Mouse (Mus musculus) spleen, postnatal 10 days (tissue): Measurements from ENCODE around the gene Hus1b.

Experiments used
- DNase-seq, 2 experiments: peaks; one replicate each; pipeline ENCODE4 v3.0.0; 2021 to 2022; ENCODE audit warnings: low spot score in 2 of 2

Gene Hus1b

DNA sequence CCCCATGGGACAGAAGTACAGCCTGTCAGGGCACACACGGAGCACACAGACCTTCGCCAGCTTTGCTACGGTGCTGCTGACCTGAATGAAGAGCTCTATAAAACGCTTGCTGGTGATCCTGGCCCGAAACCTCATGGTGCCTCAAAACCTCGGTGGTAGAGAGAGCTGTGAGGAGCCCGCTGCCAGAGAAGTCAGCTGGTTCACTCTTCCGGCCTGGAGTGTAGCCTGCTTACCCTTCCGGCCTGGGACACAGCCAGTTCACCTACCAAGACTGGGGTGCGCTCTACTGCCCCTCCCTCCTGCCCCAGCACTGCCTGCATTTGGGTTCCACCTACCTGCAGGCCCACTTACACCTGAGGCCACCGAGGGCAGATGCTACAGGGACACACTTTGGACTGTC, at the start of gene Hus1b:
TSS of gene Hus1b (minus strand) at position 220 of the 400 bp plus-strand sequence.
- DNase-seq, result no peak

DNA sequence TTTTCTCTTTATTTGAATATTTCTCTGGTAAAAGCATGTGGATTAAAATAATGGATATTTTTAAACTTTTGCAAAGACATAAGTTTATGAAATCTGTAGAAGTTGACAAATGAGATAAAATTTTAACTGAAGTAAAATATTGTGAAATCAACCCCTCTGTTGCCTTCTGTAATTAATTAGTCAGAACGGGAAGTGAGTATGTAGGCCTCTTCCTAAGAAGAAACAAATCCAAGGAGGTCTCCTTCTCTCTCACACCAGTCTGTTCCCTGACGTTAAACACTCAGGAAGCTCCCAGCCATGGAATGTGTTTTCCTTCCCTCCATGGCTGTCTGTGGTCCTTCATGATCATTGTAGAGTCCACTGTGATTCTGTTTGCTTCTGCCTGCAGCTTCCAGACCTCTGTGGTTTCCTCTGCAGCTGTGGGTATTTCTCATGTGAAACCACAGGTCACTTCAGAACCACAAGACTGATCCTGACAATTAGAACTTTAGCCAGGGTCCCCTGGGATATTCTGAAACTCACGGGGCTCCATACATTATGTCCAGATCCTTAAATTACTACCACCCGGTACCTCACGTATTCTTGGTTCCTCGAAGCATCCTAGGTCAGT, 46.8 kb upstream of the Hus1b start:
- no peak for DNase-seq

DNA sequence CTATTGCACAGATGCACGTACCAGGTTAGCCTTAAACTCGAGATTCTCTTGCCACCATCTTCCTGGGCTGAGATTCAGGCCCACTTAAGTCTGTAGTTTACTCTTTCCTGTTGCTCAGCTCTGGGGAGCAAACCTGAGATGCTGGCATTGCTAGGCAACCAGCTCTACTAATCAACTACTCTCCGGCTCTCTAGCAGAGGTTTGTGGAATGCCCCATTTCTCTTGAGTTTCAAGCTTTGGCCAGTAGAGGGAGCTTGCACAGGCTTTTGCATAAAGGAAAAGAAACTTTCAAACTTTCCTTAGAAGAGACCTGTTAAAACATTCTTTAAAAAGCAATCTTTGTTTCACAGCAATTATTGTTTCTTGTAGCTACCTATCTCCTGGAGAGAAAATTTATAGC, 46.3 kb upstream of the Hus1b start:
- peak in 1 of 2 experiments; percentile 49 for DNase-seq

DNA sequence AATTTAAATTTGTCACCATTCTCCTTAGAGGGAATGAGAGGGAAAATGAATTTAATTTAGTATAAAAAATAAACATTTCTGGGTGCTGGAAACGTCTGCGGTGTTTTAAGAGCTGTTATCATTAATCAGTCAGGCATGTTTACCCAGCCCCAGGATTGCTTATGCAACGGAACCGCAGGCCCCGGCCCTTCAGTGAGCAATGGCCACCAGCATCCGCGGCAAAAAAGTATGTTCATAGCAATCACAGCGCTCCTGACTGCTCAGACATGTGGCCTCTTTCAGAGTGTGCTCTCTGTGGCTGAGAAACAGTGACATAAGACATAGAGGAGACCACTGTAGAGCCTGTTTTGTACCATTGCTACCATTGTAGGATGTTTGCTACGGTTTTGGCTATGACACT, 42.7 kb upstream of the Hus1b start:
- DNase-seq, result no peak

DNA sequence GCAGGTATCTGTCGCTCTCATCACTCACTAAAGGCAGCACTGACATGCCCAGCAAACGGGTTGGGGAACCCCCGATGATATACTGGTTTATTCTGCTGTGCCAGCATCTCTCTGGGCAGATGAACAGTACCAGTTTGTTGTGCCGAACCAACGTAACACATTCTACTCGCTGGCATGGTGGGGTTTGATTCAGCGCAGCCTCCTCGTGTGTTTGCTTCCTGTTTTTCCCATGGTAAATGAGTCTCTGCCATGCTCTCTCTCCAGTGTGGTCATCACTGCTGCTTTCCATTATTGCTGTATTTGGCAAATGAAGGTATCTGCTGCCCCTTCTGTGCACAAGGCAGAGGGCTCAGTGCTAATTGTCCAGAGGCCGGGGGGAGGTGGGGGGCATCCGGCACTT, 42.2 kb upstream of the Hus1b start:
- no peak for DNase-seq

DNA sequence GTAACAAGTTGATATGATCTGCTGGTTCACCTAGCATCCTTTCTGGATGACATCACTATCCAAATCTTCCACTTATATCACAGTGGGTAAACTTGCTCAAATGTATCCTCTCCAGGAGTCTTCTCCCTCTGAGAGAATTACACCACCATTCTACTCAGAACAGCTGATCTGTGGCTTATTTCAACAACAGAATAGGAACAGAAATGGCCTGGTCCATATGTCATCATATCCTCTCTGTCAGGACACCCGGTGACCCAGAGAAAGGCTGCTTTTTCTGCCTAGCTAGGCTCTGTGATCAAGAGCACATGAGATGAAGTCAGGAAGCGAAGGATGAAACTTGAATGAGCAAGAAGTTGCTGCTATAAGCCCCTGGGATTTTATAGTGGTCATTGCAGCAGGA, 40.1 kb upstream of the Hus1b start:
- DNase-seq, result no peak

DNA sequence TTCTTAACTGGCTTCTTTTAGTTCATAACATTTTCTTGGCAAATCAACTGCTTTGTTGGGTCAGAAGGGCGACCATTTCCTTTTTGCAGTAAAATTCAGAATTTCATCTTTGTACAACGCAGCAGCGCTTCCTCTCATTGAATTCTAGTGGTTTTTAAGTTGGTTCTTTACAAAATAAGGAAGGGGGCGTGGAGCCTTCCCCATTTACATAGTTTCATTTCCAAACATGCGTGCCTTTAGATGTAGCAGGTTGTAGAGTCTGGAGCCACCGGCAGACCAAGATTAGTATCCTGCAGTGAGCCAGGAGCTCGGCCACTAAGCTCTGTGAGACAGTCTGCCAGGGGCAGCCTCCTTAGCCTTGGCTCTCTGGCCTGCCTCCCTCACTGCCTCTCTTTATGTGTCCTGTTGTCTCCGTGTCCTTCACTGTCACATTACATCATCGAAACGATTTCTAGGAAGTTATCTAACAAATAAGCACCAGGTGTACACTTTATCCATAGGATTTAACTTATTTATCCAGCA, 39.4 kb upstream of the Hus1b start:
- no peak for DNase-seq

DNA sequence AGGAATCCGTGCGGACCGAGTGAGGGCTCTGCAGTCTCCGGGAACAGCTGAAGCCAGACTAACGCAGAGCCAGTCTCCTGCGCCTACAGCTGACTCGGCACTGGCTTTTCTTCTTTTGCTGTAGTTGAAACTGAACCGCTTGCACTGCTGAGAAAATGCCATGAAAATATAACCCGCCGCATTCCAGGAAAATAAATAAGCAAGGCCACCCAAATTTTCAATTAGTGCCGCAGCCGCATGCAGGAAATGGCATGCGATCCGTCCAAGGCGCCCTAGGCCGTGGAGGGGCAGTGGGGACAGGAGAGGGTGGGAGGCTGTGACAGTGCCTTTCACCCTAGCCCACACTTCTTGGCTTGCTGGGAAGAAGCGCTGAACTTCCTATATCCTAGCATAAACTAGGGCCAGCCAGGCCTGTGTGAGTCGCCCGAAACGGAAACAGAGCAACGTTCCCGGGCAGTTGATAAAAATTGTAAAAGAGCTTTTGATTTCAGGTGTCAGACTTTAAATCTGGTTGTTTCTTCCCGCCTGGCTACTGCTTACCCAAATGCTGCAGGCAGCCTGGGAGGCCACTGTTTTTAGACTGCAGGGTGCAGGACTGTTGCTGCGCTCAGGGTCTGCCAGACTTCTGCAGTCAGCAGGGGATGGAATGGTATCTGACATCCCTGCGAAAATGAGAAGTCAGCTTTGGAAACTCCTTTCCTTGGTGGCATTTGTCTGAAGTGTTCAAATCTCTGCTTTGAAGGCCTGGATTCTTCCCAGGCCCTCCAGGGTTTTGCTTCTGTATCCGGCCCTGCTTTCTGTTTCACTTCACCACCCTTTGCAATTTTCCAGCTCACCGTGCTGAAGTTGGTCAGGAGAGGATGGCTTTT, 38.3 kb upstream of the Hus1b start:
- DNase-seq, result peak in 1 of 2 experiments; percentile 26

DNA sequence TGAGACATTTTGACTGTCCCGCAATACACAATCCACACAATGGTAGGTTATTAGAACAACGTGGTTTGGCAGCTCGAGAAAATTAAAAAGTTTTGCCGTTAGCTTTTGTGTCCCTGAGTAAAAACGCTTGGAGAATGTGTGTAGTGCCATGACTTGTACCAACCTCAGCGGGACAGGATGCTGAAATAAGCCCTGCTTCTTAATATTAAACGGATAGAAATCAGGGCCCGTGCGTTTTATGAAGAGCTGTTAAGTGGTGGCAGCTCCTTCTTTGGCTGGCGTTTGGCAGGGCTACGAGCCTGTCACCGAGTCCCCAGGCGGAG, 37.7 kb upstream of the Hus1b start:
- DNase-seq, result no peak

DNA sequence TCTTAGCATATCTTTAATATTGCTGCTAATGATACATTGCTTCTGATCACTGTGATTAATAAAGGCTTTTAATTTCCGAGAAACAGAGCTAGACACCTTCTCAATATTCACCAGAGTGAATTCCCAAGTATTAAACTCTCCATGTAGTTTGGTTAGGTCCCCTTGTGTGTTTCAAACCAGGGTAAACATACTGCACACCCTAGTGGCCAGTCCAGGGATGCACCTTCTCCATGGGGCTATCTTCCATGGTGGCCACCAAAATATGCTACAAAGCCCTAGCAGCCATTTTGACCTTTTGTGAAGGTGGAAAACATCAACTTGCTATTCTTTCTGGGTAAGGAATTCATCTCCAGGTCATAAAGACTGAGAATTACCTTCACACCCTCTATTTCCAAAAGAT, 34.1 kb upstream of the Hus1b start:
- peak in 1 of 2 experiments; percentile 68 for DNase-seq

DNA sequence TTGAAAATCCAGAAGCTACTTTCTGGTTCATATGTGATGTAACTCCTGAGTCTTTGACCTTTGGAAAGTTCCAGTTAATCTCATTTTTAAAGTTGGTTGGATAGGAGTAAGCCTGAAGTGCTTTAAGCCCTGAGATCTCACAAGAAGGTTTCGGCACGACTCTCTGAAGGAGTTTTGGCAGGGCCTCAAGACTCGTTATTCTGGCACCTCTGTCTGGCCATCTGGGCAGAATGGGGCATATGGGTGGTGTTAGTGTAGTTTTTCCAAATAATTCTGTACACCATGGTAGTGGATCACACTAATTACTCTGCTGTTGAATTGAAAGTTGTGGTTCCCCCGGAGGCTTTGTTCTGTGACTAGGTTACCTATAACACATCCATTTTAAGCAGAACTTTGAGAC, 30.7 kb upstream of the Hus1b start:
- DNase-seq, result no peak

DNA sequence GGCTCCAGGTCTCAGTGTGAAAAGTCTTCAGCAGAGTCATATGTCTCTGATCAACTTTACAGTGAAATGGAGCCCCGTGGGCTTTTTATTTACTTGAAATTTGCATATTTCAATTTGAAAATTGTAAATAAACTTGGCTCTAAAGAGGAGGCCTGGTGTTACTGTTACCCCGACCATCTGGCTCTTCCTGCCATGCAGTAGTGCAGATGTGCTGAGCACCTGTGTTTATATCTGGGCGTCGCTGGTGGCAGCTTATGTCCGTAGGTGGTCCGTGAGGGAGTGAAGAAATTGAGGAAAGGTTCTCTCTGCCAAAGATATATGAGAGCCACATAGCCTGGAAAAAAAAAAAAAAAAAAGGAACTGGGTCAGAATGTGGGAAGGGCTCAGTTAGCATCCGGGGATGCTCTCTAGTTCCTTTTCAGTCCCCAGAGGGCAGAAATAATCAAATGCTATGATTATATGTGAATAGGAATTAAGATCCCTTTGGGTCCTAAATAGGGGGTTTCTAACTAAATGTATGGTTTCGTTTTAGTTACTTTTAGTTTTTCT, 29.1 kb upstream of the Hus1b start:
- no peak for DNase-seq

DNA sequence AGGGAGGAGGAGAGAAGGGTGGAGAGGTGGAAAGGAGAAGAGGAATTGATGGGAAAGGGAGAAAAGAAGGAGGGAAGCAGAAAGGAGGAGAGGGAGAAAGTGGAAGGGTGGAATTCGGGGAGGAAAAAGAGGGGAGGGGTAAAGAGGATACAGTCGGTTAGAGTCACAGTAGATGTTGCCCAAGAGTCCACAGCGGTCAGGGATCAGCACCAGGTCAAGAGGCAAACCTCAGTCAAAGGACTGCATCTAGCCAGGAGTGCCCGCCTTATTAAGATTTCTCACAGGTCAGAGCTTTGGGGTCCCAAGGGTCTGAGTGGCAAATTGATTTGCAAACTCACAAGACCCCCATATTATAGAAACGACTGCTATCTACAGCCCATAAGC, 26.7 kb upstream of the Hus1b start:
- DNase-seq, result no peak

DNA sequence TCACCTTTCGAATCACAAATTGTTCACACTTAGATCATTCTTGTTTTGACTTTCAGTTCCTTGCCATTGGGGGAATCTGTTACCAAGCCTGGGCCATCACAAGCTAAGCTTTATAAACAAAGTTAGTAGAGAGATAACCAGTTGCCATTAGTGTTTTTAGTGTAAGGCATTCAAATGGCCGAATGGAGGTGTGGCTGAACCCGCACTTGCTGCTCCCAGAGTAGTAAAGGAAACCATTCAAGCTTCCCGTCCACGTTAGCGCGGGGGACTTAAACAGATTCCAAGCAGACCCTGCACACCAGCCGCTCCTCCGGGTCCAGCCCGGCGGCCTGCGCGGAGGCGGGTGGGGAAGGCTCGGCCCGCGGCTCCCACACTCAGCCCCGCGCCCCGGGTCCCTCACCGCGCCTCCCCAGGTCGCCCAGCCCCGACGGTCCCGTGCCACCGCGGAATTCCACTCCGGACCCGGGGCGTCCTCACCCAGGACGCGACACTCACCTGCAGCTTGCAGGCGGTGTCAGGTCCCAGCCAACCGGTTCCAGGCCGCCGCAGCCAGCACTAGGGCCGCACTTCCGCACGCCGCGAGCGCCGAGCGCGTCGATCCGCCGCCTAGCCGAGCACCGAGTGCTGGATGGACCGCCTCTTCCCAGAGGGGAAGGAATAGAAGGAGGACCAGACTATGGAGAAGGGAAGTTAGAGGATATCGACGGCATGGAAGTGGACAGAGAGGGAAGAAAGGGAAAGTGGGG, 26.1 kb upstream of the Hus1b start, which contains the start of the genes Exoc2 and Gm5447:
TSS of gene Exoc2 (minus strand) at position 593 of the 746 bp plus-strand sequence.
TSS of gene Gm5447 (plus strand) at position 704 of the 746 bp plus-strand sequence.
- peak; percentile 76 to 87 for DNase-seq

DNA sequence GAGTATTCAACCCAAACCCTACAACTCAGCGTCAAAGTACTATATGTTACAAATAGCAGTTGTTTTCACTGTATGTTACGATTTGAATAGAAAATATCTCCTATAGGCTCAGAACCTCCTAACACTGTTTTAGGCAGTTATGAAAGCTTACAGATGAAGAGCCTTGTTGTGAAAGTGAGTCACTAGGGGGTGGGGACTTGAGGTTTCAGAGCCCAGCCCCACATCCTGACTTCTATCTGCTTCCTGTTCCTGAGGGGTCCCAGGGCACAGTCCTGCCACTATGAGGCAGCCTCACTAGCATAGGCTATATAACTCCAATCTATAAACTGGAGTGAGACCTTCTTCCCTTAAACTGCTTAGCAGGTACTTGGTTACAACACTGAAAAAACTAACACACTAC, 24.5 kb upstream of the Hus1b start:
- DNase-seq, result peak in 1 of 2 experiments; percentile 33

DNA sequence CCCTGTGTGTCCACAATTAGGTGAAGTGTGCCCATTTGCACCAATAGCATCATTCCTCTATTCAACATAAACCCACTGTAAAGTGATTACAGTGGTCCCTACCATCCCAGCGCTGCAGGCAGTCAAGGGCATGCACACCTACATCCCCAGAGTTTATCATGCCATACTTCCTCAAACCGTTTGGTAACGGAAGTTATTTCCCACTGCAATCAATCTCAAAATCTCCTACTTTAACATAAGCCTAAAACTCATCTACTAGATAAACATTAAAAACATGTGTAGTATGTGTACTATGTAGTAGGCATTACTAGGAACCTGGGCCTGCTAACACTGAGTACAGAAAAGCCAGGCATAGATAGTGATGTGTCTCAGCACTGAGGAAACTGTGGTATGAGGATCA, 23.5 kb upstream of the Hus1b start:
- DNase-seq, result no peak

DNA sequence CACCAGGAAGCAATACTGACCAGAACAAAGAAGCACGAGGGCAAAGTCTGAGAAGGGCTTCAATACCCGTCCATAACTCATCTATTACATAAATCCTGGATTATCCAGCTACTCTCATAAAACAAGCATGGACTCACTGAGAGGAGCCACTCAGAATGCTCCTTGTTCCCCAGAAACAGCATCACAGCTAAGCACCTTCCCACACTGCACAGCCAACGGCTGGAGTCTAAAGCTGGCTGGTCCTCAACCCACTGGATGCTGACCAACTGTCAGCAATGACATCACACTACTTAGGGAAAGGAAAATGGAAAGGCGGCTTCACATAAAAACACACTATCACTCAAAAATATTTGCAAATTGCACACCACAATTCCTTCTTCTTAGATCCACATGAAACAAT, 20.8 kb upstream of the Hus1b start:
- DNase-seq, result no peak

DNA sequence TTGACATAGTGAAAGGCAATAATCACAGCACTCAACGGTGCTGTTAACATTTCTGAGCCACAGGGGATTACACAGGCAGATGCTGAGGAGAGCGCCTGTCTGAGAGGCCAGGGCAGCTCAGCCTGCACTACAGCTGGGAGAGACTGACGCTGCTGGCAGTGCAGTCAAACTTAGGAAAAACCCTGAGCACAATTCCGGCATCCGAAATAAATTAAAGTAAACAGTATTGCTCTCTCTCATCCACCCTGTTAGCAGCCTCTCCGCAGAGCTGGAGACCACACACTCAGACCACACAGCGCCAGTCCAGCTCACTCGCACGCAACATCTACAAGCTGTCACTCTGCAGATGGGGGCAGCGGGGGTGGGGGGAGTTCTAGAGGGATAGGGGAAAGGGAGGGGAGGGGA, 18.9 kb upstream of the Hus1b start:
- no peak for DNase-seq

DNA sequence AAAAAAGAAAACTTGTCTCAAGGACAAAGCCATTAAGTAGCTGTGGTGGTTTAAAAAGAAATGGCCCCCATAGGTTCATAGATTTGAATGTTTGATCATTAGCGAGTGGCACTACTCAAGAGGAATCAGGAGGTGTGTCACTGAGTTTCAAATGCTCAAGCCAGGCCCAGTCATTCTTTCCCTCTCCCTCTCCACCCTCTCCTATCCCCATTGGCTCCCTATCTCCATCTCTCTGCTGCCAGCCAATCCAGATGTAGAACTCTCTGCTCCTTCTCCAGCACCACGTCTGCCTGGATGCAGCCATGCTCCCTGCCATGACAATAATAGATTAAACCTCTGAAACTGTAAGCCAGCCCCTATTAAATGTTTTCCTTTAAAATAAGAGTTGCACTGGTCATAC, 14.4 kb upstream of the Hus1b start:
- DNase-seq, result no peak

DNA sequence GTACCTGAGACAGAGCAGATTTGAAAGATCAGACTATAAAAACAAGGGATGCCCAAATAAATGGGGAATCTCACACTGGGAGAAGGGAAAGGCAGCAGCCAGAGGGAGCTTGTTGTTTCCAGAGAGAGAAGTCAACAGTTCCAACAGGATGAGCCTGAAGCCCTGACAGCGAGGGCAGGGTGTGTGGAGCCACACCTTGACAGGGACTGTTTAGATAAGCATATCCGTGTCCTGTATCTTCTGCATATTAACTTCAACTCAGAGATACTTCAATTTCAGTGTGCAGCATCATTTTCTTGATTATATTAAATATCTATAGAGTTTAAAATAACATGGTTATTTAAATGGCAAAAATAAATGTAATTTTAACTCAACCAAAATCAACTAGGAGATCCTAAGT, 13.2 kb upstream of the Hus1b start:
- no peak for DNase-seq

DNA sequence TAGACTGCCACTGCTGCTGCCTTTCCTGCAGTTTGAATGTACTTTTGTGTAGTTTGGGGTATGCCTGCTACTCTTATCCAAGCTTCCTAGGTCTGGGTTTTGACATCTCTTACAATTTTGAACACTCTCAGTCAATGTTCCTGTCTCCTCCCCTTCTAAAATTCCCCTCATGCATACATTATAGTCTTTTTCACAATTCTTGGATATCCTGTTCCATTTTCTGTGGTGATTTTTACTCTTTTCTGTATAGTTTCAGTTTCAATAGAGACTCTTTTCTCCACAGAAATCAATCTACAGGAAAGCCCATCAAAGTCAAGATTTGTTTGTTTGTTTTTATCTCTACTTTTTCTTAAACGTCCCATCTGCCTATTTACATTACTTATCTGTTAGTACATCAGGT, 6.0 kb upstream of the Hus1b start:
- no peak for DNase-seq

DNA sequence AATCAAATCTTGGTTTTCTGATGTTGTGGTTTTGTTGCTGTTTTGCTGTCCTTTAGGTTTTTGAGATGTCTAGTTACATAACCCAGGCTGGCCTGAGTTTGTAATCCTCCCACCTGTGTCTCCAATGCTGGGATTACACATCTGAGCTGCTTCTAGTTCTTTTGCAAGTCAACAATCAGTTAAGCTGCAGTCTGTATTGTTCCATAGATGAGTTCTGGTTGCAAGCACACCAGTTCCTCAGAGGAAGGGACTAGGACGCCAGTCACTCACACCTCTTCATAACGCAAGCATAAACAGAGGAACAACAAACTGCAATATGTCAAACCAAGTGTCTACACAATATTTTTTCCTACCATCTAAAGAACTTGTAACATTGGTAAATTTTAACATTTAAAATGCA, 4.5 kb upstream of the Hus1b start:
- DNase-seq, result no peak
